Mouse (Mus musculus) embryo, embryonic 10.5 days (tissue): ENCODE results near the gene Crlf1.

Experiments used
- DNase-seq: peaks from one replicate; pipeline ENCODE4 v3.0.0-alpha.2; 2015; ENCODE audit warnings: low spot score

Crlf1 gene

DNA sequence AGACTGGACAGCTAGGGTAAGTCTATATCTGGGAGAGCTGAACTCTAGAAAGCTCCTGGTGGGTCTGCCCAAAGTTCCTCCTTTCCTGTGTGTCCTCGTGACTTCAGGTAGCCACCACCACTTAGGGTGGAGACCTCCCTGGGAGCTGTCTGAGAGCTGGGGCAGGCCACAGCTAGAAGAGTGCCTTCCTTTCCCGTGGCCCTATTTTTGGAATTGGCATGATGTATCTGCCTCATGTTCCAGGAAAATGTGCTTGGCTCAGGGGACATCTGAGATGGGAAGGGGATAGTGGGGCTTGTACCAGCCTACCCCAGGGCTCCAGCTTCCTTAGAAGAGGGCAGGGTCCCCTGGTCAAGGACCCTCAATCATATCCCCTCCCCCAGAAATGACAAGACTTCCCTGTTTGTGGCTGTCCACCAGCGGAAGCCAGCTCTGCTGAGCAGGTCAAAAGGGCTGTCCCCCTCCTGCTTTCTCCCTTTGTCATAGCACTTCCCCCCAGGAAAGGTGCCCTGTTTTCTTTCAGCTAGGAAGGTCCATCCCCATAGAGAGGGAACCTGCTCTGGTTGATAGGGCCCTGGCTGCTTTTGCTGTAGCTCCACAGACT lies 58.7 kb downstream of the Crlf1 start:
- DNase-seq: no peak

- no peak for DNase-seq
Observed at GRCm38 (mm10) chr8:70552836-70553235, 59.9 kb downstream of the Crlf1 start.
